Mouse (Mus musculus) embryo, embryonic 10.5 days (tissue): ENCODE measurements at regions not wholly inside any gene's neighbourhood (a gene's known extent, or its start where the extent isn't known, plus 50 kb on each side); places are given as distances from the start of the nearest gene placed in this dataset.
A peak's percentile ranks its signal among the peaks of the same experiment; 100 is the strongest.

Experiments used
- DNase-seq: peaks from one replicate; pipeline ENCODE4 v3.0.0-alpha.2; 2015; ENCODE audit warnings: low spot score

GRCm38 (mm10) chr9:61500851-61501250 is 128.7 kb downstream of the Tle3 start:
- no peak for DNase-seq

- no peak for DNase-seq
These were observed 120.7 kb downstream of the Tle3 start for GRCm38 (mm10) chr9:61492896-61493295.

GRCm38 (mm10) chr9:61491131-61491712 is 119.1 kb downstream of the Tle3 start:
- no peak for DNase-seq

GRCm38 (mm10) chr9:61489983-61490382 is 117.8 kb downstream of the Tle3 start:
- no peak for DNase-seq

- no peak for DNase-seq
These were observed 117.0 kb downstream of the Tle3 start for GRCm38 (mm10) chr9:61489147-61489546.

GRCm38 (mm10) chr9:61487824-61488223 is 115.7 kb downstream of the Tle3 start:
- DNase-seq, result no peak

- DNase-seq, result no peak
These were observed 115.0 kb downstream of the Tle3 start for GRCm38 (mm10) chr9:61487146-61487545.

GRCm38 (mm10) chr9:61484391-61484790 is 112.2 kb downstream of the Tle3 start:
- peak; percentile 83 for DNase-seq

GRCm38 (mm10) chr9:61479626-61480025 is 107.5 kb downstream of the Tle3 start:
- no peak for DNase-seq

GRCm38 (mm10) chr9:61478862-61479261 is 106.7 kb downstream of the Tle3 start:
- no peak for DNase-seq

- no peak for DNase-seq
These were observed 104.2 kb downstream of the Tle3 start for GRCm38 (mm10) chr9:61476351-61476750.

- peak; percentile 38 for DNase-seq
These were observed 98.8 kb downstream of the Tle3 start for GRCm38 (mm10) chr9:61470815-61471505.

GRCm38 (mm10) chr9:61468897-61469509 is 96.8 kb downstream of the Tle3 start:
- peak; percentile 47 for DNase-seq

- DNase-seq, result peak; percentile 80
These were observed 96.2 kb downstream of the Tle3 start for GRCm38 (mm10) chr9:61468368-61468848.
